Mouse (Mus musculus): ENCODE results near the gene Amz2.

Amz2 gene

GRCm38 (mm10) chr11:109425392-109426271, at the start of gene Amz2:
TSS of gene Amz2 (plus strand) at chr11:109425946.
- DNase-seq (ENCODE audit: low spot score): peak; percentile 100

DNA sequence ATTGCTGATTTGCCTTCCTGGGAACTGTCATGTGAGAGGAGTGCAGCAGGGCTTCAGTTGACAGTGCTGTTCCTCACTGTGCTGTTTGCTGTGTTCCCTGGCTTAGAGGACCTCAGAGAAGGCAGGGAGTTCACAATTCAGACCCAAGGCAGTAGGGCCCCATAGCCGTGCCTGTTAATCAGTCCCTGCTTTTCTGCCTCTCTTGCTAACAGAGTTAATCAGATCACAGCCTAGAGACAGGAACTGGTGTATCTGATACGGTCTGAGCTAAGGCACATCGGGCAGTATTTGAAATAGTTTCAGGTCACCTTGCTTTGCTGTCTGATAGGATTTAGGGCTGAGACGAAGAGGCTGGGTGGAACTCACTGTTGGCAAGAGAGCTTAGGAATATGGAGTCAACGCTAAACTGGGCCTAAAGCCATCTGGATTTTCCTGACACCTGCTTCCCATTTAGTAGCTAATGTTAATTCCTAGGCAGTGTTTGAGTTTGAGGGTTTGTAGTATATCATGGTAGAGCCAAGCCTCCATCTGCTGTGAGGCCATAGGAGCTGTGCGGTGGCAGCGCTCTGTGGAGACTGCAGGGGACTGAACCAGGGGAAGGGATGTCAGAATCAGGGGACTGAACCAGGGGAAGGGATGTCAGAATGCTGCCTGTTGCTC, 49.1 kb upstream of the Amz2 start:
- DNase-seq (ENCODE audit: low spot score): no peak

- no peak for DNase-seq (ENCODE audit: low spot score)
These were observed 48.3 kb upstream of the Amz2 start for GRCm38 (mm10) chr11:109377477-109377876.

DNA sequence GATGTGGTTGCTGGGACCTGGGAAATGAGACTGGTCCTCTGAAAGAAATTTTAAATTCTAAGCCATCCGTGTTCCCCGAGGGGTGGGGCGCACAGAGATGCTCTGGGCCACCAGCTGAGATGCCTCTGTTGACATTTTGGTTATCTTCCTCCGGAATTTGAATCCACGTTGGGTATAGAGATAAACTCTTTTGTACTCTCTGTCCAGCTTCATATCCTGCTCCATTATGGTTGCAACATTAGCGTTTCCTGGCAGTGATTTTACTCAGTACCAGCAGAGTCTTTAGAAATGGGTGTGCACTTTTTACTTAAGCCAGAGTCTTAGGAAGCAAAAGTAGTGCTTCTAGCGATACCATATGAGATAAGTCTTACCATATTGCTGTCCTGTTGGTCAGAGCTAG, 47.7 kb upstream of the Amz2 start:
- no peak for DNase-seq (ENCODE audit: low spot score)

DNA sequence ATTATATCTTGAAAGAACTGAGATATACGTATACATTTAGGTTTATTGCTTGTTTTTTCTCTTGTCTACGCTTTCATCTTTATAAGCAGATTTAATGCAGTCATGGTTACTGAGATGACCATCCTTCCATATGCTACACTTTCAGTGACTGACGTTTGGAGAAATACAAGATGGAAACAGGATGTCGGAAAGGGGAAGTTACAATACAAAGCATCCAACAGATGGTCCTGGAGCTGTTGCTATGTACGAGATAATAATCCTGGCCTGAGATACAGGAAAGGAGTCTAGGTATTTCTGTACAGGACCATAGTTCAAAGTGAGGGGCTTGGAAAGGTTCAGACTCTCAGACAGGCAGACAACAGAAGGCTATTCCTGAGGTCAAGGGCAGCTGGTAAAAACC, 45.1 kb upstream of the Amz2 start:
- DNase-seq (ENCODE audit: low spot score): no peak

DNA sequence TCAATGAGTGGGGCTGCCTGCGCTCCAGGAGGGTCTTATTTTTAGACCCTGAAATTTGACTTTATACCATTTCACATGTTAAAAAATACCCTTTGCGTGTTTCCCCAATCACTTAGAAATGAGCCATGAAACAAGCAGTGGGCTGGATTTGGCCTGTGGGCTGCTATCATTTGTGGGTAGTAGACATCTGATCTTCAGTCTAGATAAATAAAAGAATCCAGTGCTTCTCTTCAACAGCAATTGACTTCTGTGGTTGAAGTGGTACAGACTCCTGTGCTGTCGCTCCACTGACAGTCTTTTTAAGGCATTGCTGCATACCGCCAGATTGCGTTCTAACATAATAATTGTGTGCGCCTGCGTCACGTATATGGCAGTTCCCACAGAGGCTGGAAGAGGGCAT, 40.5 kb upstream of the Amz2 start:
- DNase-seq (ENCODE audit: low spot score): no peak

DNA sequence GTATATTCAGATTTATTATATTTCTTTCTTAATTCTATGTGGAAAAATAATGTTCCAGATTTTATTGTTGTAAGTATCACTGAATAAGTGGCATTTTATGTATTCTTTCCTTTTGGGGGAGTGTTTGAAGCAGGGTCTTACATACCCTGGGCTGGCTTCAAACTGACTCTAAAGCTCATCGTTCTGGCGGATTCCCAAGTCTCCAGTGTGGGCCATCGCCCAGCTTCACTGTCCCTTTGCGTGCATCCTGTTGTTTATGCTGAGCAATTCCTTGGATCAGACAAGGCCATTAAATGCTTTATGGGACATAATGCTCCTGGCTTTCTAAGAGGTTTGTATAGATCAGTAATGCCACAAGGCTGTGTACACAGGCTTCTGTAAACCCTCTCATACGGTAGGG, 36.7 kb upstream of the Amz2 start:
- no peak for DNase-seq (ENCODE audit: low spot score)

- DNase-seq (ENCODE audit: low spot score): no peak
These were observed 34.5 kb upstream of the Amz2 start for GRCm38 (mm10) chr11:109391200-109391599.

- peak; percentile 32 for DNase-seq (ENCODE audit: low spot score)
These were observed 34.0 kb upstream of the Amz2 start for GRCm38 (mm10) chr11:109391760-109392159.

GRCm38 (mm10) chr11:109392601-109393000, 33.1 kb upstream of the Amz2 start:
- DNase-seq (ENCODE audit: low spot score): no peak

DNA sequence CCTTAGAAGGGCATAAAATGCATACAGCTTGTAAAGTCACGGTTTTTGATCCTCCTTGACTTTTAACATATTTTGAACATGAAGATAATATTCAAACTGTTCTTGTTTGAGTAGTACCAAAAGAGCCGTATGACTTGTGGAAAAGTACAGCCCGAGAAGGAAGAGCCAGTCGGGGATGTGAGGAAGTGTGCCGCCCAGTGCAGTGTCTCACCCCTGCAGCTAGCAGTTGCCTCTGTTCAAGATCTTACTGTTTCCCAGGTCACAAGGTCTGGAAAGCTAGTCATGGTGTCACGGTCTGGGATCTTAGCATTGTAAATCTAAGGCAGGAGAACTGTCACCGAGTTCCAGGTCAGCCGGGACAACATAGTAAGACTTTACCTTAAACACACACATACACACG, 31.0 kb upstream of the Amz2 start:
- DNase-seq (ENCODE audit: low spot score): no peak

GRCm38 (mm10) chr11:109395291-109395690, 30.5 kb upstream of the Amz2 start:
- DNase-seq (ENCODE audit: low spot score): no peak

GRCm38 (mm10) chr11:109406431-109406830, 19.3 kb upstream of the Amz2 start:
- DNase-seq (ENCODE audit: low spot score): no peak

GRCm38 (mm10) chr11:109410197-109410980, 15.4 kb upstream of the Amz2 start:
- no peak for DNase-seq (ENCODE audit: low spot score)

- DNase-seq (ENCODE audit: low spot score): no peak
These were observed 12.1 kb upstream of the Amz2 start, which contains the start of gene 9930022D16Rik for GRCm38 (mm10) chr11:109413617-109414016. TSS of gene 9930022D16Rik (plus strand) at chr11:109413917.

DNA sequence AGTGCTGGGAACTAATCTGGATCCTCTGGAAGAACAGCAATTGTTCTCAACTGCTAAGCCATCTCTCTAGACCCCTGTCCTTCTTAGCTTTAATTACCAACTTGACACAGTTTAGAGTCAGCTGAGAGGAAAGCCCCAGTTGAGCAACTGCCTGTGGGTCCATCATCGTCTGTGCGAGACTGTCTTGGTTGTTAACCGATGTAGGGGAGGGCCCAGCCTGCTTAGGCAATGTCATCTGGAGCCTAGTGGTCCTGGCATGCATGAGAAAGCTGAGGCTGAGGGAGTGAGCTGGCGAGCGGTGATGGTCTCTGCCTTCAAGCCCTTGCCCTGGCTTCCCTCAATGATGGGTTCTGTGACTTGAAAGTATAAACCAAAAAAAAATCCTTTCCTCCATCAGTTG, 10.9 kb upstream of the Amz2 start:
- no peak for DNase-seq (ENCODE audit: low spot score)

GRCm38 (mm10) chr11:109416709-109417420, 8.9 kb upstream of the Amz2 start:
- DNase-seq (ENCODE audit: low spot score): peak; percentile 19

GRCm38 (mm10) chr11:109417472-109418040, 8.2 kb upstream of the Amz2 start:
- no peak for DNase-seq (ENCODE audit: low spot score)

- no peak for DNase-seq (ENCODE audit: low spot score)
These were observed 6.3 kb upstream of the Amz2 start for GRCm38 (mm10) chr11:109419461-109419860.

DNA sequence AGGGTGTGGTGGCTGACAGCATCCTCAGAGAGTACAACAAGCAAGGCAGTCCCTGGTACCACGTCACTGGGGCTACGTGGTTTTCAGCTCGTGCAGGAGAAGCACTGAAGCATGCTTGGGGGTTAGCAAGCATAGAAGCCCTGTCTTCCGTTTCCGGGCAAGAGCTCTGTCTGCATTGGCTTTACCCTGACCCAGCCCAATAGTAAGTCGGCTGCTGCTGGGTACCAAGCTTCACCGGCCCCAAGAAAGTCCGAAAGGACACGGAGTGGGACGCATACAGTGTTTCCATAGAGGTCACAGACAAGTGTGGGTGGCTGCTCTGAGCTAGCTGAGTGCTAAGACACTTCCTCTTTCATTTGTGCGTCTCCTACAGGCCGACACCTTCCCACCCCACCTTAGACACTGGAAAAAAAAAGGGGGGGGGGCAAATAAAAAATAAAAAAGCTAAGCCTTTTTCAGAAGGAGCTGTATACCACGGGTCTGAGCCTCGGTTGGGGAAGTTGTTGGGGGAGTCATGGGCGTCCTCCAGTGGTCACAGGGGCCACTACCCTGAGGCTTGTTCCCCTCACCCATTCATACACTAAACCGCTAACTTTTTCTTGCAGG, 5.7 kb upstream of the Amz2 start:
- no peak for DNase-seq (ENCODE audit: low spot score)

DNA sequence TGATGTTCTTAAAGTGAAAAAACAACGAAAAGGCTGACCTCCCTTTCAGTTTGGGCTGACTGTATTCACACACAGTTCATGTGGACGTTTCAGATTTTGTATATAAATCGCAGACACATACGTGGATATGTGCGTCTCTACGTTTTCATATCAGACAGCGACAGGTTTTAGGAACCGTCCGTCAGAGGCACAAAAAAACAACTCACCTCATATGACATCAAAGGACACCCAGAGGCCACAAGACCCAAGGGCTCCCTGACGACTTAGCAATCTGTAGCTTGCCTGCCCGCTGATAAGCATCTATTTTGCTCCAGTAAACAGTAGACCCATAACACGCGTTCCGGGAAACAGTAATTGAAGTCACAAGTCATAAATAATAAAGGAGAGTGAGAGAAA, 5.2 kb upstream of the Amz2 start:
- no peak for DNase-seq (ENCODE audit: low spot score)

Data from yolk sac, embryonic 10.5 days (tissue).